Mouse (Mus musculus) thymus, adult 2 months (tissue): Measurements from ENCODE around the gene Mrps10.

Source experiments
- CTCF ChIP-seq: fragments of 200-500 bp; IDR thresholded peaks from 2 replicates; pipeline ENCODE4 v1.5.1; 2012; ENCODE audit warnings: mild to moderate bottlenecking, control low read depth, low read length, moderate library complexity, borderline replicate concordance; ENCODE audit not compliant: control insufficient read depth, poor library complexity, insufficient read depth; ENCODE audit errors: extremely low read depth
- POLR2A ChIP-seq: fragments of 200-500 bp; IDR thresholded peaks from 2 replicates; pipeline ENCODE4 v1.6.1; 2012; ENCODE audit warnings: mild to moderate bottlenecking, low read length, control low read depth, moderate library complexity; ENCODE audit not compliant: control insufficient read depth, poor library complexity, insufficient read depth; ENCODE audit errors: extremely low read depth

GRCm38 (mm10) chr17:47343121-47343520 lies 25.6 kb upstream of the Mrps10 start:
- TF ChIP-seq POLR2A (no peak), CTCF (no peak)
